Mouse (Mus musculus) heart, postnatal 0 days (tissue): Measurements from ENCODE around the gene Hdac5.

Source experiments
- CTCF ChIP-seq: IDR thresholded peaks from 2 replicates; pipeline ENCODE4 v1.5.1; 2016; ENCODE audit warnings: antibody characterized with exemption, control low read depth, low read depth
- EP300 ChIP-seq: IDR thresholded peaks from 2 replicates; pipeline ENCODE4 v1.6.1; 2016; ENCODE audit warnings: antibody characterized with exemption, low read depth

- TF ChIP-seq CTCF (no peak), EP300 (no peak)
Measured at GRCm38 (mm10) chr11:102146531-102146930, 83.4 kb downstream of the Hdac5 start.
